Mouse (Mus musculus): ENCODE measurements around the gene Ncam1. TPM values are rescaled to one million over a fixed set of nuclear protein-coding genes. Genes with fewer than 3 reads are reported as not detected.

The Ncam1 gene
- total RNA-seq, 2 experiments from 2014 or later, result 16.5 to 24.5 TPM

GRCm38 (mm10) chr9:49570731-49571694, 227.7 kb downstream of the Ncam1 start:
- no peak for ATAC-seq (replicated peaks; ENCODE audit: poor library complexity)

- ATAC-seq (replicated peaks; ENCODE audit: poor library complexity), result no peak
These were observed 228.6 kb downstream of the Ncam1 start for GRCm38 (mm10) chr9:49570033-49570660.

- no peak for ATAC-seq (replicated peaks; ENCODE audit: poor library complexity)
These were observed 232.9 kb downstream of the Ncam1 start for GRCm38 (mm10) chr9:49565846-49566245.

- no peak for ATAC-seq (replicated peaks; ENCODE audit: poor library complexity)
These were observed 239.8 kb downstream of the Ncam1 start for GRCm38 (mm10) chr9:49558941-49559340.

- peak; percentile 61; the same call in 1 of the 2 replicates for ATAC-seq (replicated peaks; ENCODE audit: poor library complexity)
These were observed 247.4 kb downstream of the Ncam1 start for GRCm38 (mm10) chr9:49551353-49551752.

GRCm38 (mm10) chr9:49542593-49542992, 256.1 kb downstream of the Ncam1 start:
- ATAC-seq (replicated peaks; ENCODE audit: poor library complexity), result no peak

- ATAC-seq (replicated peaks; ENCODE audit: poor library complexity), result no peak
These were observed 260.9 kb downstream of the Ncam1 start for GRCm38 (mm10) chr9:49537814-49538213.

GRCm38 (mm10) chr9:49536593-49536992, 262.1 kb downstream of the Ncam1 start:
- ATAC-seq (replicated peaks; ENCODE audit: poor library complexity), result no peak

GRCm38 (mm10) chr9:49534958-49535357, 263.8 kb downstream of the Ncam1 start:
- ATAC-seq (replicated peaks; ENCODE audit: poor library complexity), result no peak

GRCm38 (mm10) chr9:49533912-49534491, 264.7 kb downstream of the Ncam1 start:
- ATAC-seq (replicated peaks; ENCODE audit: poor library complexity), result peak; percentile 71

- no peak for ATAC-seq (replicated peaks; ENCODE audit: poor library complexity)
These were observed 265.3 kb downstream of the Ncam1 start for GRCm38 (mm10) chr9:49533455-49533854.

GRCm38 (mm10) chr9:49531833-49532232, 266.9 kb downstream of the Ncam1 start:
- no peak for ATAC-seq (replicated peaks; ENCODE audit: poor library complexity)

GRCm38 (mm10) chr9:49531257-49531656, 267.5 kb downstream of the Ncam1 start:
- peak; percentile 18; the same call in 1 of the 2 replicates for ATAC-seq (replicated peaks; ENCODE audit: poor library complexity)

- ATAC-seq (replicated peaks; ENCODE audit: poor library complexity), result peak; percentile 45; the same call in 1 of the 2 replicates
These were observed 268.0 kb downstream of the Ncam1 start for GRCm38 (mm10) chr9:49530739-49531138.

- ATAC-seq (replicated peaks; ENCODE audit: poor library complexity), result no peak
These were observed 269.3 kb downstream of the Ncam1 start for GRCm38 (mm10) chr9:49529366-49529959.

- peak; percentile 45; the same call in 1 of the 2 replicates for ATAC-seq (replicated peaks; ENCODE audit: poor library complexity)
These were observed 269.8 kb downstream of the Ncam1 start for GRCm38 (mm10) chr9:49528943-49529342.

GRCm38 (mm10) chr9:49528026-49528425, 270.7 kb downstream of the Ncam1 start:
- no peak for ATAC-seq (replicated peaks; ENCODE audit: poor library complexity)

GRCm38 (mm10) chr9:49527340-49527739, 271.4 kb downstream of the Ncam1 start:
- ATAC-seq (replicated peaks; ENCODE audit: poor library complexity), result no peak

GRCm38 (mm10) chr9:49524721-49525120, 274.0 kb downstream of the Ncam1 start:
- ATAC-seq (replicated peaks; ENCODE audit: poor library complexity), result no peak

- ATAC-seq (replicated peaks; ENCODE audit: poor library complexity), result no peak
These were observed 274.8 kb downstream of the Ncam1 start for GRCm38 (mm10) chr9:49523881-49524280.

GRCm38 (mm10) chr9:49514306-49514705, 284.4 kb downstream of the Ncam1 start:
- no peak for ATAC-seq (replicated peaks; ENCODE audit: poor library complexity)

All from megakaryocyte progenitor cell, adult 5-6 weeks (primary cell).